Mouse (Mus musculus): ENCODE measurements around the gene Rbfox3.

- TF ChIP-seq POLR2A (IDR thresholded peaks at IDR 0.05; ENCODE audit: low read depth, low read length): no peak
- TF ChIP-seq CTCF (IDR thresholded peaks at IDR 0.05; ENCODE audit: extremely low read depth, insufficient read depth, insufficient read length, insufficient replicate concordance): no peak
These were observed 327.4 kb downstream of the Rbfox3 start for GRCm38 (mm10) chr11:118583989-118584388.
